Mouse (Mus musculus): ENCODE data around the gene Slc39a13. TPM values are rescaled to one million over a fixed set of nuclear protein-coding genes. Genes with fewer than 3 reads are reported as not detected.

Slc39a13 gene
- total RNA-seq (2023): 10 to 100 TPM; 14.1 to 14.2 TPM

DNA sequence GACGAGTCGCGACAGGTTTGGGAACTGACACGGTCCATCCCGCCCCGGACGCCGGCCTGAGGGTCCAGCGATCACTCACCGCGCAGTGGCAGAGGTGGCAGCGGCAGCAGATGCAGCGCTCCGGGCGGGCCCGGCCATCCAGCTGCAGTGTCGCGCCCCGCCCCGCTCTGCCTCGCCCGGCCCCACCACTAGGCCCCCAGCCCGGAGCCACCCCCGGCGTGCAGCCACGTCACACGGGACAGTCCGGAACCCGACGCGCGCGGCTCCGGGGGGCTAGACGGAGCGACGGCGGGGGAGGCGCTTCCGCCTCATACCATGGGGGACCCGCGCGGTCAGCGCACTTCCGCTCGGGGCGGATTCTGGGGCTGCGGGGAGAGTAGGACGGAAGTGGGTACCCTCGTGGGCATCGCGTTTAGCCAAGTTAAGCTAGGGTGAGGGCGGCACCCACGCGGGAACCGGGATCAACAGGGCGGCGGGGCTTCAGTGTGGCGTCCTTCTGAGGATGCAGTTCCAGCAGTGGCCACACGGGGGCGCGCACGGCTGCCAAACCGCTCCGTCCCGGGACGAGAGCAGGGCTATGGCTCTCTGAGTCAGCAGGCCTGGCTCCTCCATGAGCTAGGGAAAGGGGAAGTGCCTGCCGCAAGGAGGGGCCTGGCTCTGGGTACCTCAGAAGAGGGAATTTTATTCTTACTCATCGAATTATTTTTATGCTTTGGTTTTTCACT, at the start of gene Slc39a13:
Gene Slc39a13 (minus strand): TSS at position 342 of the 725 bp plus-strand sequence.

DNA sequence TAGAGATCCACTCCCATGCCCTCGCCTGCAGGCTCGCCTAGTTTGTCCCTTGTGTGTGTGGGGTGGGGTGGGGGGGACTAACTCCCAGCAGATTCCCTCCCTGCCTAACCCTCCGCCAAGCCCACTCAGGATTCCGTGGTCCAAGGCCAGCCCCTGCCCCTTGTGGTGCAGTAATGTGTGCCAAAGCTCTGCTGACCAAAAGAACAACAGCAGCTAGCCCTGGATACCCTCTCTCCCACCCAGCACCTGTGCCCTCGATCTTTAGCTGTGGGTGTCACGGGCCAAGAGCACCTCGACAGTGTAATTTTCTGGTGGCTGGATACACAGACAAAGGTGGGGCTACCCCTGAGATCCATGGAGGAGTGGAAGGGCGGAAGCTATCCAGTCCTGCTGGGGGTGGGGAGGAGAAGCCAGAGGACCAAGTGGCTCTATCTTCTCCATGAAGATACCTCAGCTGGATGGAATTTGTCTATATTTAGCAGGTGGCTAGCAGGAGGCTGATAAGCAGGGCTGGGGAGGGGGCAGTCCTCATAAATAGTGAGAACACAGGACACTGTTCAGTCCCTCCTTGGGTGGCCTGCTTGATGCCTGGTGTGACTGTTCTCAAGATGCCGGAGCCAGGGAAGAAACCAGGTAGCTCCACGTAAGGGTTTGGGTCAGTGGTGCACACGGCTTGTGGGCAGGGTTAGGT, 47.5 kb upstream of the Slc39a13 start, which contains the start of gene Mybpc3:
Gene Mybpc3 (plus strand): TSS at position 560 of the 691 bp plus-strand sequence.

DNA sequence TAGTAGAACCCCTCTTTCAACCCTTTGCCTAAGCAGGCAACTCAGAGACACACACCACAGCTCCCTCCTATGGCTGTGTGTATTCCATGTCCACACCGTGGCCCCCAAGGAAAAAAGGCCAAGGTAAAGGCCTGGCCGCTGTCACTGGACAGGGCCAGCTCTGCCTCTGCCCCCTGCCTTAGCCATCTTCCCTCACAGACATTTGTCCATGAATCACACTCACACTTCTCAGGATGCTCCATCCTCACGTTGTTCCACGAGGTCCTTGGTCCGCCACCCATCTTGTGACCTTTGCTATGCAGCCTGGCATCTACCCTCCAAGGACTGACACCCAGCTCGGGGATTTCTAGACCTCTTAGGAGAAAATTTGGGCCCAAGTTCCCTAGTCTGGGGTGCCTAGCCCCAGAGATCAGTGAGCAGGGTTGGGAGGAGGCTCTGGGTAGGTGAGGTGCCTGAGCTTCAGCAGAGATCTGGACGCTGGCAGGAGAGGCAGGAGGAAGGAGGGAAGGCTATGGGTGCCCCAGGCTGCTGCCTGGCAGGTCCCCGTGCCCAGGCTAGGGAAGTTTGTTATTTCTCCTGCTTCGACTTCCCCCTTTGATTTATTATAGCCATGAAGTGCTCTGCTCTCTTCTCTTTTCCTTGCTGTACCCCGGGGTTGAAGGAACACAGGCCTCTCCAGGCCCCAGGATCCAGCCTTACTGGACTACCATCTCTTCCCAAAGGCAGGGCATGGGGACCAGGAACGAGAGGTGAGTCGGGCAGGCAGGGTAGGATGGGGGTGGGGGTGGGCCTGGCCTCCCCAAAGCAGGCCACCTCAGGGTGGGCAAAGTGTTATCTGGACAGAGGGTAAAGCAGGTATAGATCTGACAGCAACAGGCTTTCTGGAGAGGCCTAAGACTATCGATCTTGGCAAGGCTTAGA, 11.8 kb upstream of the Slc39a13 start, which contains the start of gene Spi1:
Gene Spi1 (plus strand): TSS at position 616 of the 921 bp plus-strand sequence.

GRCm38 (mm10) chr2:91053934-91054382, 16.3 kb downstream of the Slc39a13 start, which contains the start of gene Psmc3:
Gene Psmc3, plus strand, starts transcription at chr2:91054009.

DNA sequence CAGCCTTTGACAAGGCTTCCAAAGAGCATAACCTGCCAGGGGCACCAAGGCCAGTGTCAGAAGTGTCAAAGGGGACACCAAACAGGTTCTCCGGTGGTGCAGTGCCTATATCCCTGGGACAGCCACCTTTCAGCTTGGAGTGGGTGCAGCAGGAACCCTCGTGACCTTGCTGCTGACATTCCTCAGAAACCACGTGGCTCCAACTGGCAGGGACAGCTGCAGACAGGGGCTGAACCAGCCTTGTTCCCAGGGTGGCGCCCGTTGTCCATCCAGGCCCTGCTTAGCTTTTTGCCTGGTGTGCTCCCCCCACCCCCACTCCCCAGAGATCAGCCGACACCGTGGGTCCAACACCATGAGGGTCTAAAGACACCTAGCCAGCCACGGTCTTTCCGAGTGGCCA, 34.8 kb downstream of the Slc39a13 start, which contains the start of gene Rapsn:
Gene Rapsn (plus strand): TSS at position 236 of the 400 bp plus-strand sequence.

Other genes starting within 250 kb of the Slc39a13 start
- 10 to 100 TPM; 51.9 to 62.9 TPM for gene Mtch2, start 223.3 kb downstream of the Slc39a13 start, total RNA-seq (2023)
- not detected for gene C1qtnf4, start 184.6 kb downstream of the Slc39a13 start, total RNA-seq (2023)
- 10 to 100 TPM; 16.0 to 16.9 TPM for gene Kbtbd4, start 165.7 kb downstream of the Slc39a13 start, total RNA-seq (2023)
- 10 to 100 TPM; 48.7 to 55.4 TPM for gene Ndufs3, start 165.6 kb downstream of the Slc39a13 start, total RNA-seq (2023)
- 10 to 100 TPM; 41.7 to 44.3 TPM for gene Celf1, start 130.0 kb downstream of the Slc39a13 start, total RNA-seq (2023)
- gene Rapsn, start 34.8 kb downstream of the Slc39a13 start, total RNA-seq (2023): under 1 TPM in 1 of 2 experiments, not detected in 1; 0.60 TPM
- gene Psmc3, start 16.4 kb downstream of the Slc39a13 start, total RNA-seq (2023): 100 to 1,000 TPM; 113 TPM
- gene Spi1, start 12.0 kb upstream of the Slc39a13 start, total RNA-seq (2023): 100 to 1,000 TPM; 498 to 504 TPM
- gene Mybpc3, start 47.7 kb upstream of the Slc39a13 start, total RNA-seq (2023): 1 to 10 TPM; 1.2 to 1.6 TPM
- gene Madd, start 113.4 kb upstream of the Slc39a13 start, total RNA-seq (2023): 10 to 100 TPM; 62.1 to 63.9 TPM
- 1 to 10 TPM in 1 of 2 experiments, under 1 TPM in 1; 0.56 to 1.7 TPM for gene Nr1h3, start 132.4 kb upstream of the Slc39a13 start, total RNA-seq (2023)
- 10 to 100 TPM in 1 of 2 experiments, 1 to 10 TPM in 1; 9.8 to 11.1 TPM for gene Acp2, start 132.5 kb upstream of the Slc39a13 start, total RNA-seq (2023)
- gene Ddb2, start 166.6 kb upstream of the Slc39a13 start, total RNA-seq (2023): 1 to 10 TPM; 8.1 to 9.2 TPM
- not detected for gene Pacsin3, start 185.5 kb upstream of the Slc39a13 start, total RNA-seq (2023)
- 10 to 100 TPM; 82.1 to 94.3 TPM for gene Arfgap2, start 194.6 kb upstream of the Slc39a13 start, total RNA-seq (2023)

All from neutrophil, adult 59 days (primary cell).